Mouse (Mus musculus): ENCODE data around the gene Ift88.

DNA sequence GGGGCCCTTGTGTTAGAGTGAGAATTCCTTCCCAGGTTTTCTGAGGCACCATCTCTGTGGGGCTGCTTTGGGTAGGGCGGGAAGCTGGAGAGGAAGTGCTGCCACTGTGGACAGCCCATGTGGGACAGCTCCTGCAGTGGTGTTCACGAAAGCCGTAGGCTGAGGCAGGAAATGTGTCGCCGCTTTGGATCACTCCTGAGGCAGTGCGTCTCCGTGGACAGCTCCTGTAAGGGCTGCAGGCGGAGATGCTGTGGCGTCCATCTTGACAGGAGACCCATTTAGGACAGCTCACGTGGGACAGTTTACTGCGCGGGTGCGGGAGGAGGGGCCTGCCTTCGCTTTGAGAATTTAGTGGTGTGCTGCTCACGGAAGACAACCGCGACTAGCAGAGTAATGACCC lies 121.7 kb downstream of the Ift88 start:
- TF ChIP-seq POLR2A (IDR thresholded peaks at IDR 0.05; ENCODE audit: borderline replicate concordance, extremely low read depth, low read depth, low read length) = no peak
- TF ChIP-seq CTCF (IDR thresholded peaks at IDR 0.05; ENCODE audit: insufficient read depth, low read length) = no peak
